Mouse (Mus musculus) liver, embryonic 13.5 days (tissue): Measurements from ENCODE around the gene Slc13a3. TPM values are rescaled to one million over a fixed set of nuclear protein-coding genes. Genes with fewer than 3 reads are reported as not detected.

Source experiments
- ATAC-seq: fragments of 200-750 bp; cut with Nextera tagmentation; 2 replicates; pipeline ENCODE4 v1.8.0; 2017; ENCODE audit warnings: low read depth, mild to moderate bottlenecking, moderate number of reproducible peaks, moderate library complexity
- DNase-seq: peaks from one replicate; pipeline ENCODE4 v3.0.0; 2022
- H3K27ac ChIP-seq: fragments of 300-500 bp; sonication (generic); 2 replicates; pipeline ENCODE4 v1.5.1; 2015; ENCODE audit warnings: moderate library complexity, mild to moderate bottlenecking, inconsistent platforms
- H3K27me3 ChIP-seq: fragments of 300-500 bp; sonication (generic); 2 replicates; pipeline ENCODE4 v1.6.1; 2015; ENCODE audit warnings: mild to moderate bottlenecking, inconsistent platforms
- H3K36me3 ChIP-seq: fragments of 300-500 bp; sonication (generic); 2 replicates; pipeline ENCODE4 v1.6.1; 2015; ENCODE audit warnings: mild to moderate bottlenecking, inconsistent platforms
- H3K4me1 ChIP-seq: fragments of 300-500 bp; sonication (generic); replicated peaks from 2 replicates; pipeline ENCODE4 v1.6.1; 2015; ENCODE audit warnings: inconsistent platforms
- H3K4me2 ChIP-seq: fragments of 300-500 bp; sonication (generic); 2 replicates; pipeline ENCODE4 v1.6.1; 2015; ENCODE audit warnings: inconsistent platforms, mild to moderate bottlenecking, moderate library complexity
- H3K4me3 ChIP-seq: fragments of 300-500 bp; sonication (generic); replicated peaks from 2 replicates; pipeline ENCODE4 v1.5.1; 2015; ENCODE audit warnings: mild to moderate bottlenecking, inconsistent platforms
- H3K9ac ChIP-seq: fragments of 300-500 bp; sonication (generic); 2 replicates; pipeline ENCODE4 v1.6.1; 2015; ENCODE audit warnings: mild to moderate bottlenecking, inconsistent platforms
- H3K9me3 ChIP-seq: fragments of 300-500 bp; sonication (generic); replicated peaks from 2 replicates; pipeline ENCODE4 v1.6.1; 2016; ENCODE audit warnings: inconsistent platforms
- WGBS: fragments of 180-500 bp; shearing (Covaris S2); methylation state at CpG from one replicate; pipeline ENCODE4 v1.1.7; 2015; ENCODE audit not compliant: insufficient replicate concordance; 5-methylcytosine and 5-hydroxymethylcytosine counted together
- polyA plus RNA-seq: library from polyadenylated mRNA; unstranded; fragments of >200 nt; fragmentation: Nextera tagmentation; extraction: Ambion mirVana; gene quantifications from 2 replicates; pipeline ENCODE4 v1.2.1, GENCODE M21; 2015

The Slc13a3 gene
- polyA plus RNA-seq, 1 experiment from 2014 or later = 4.4 TPM

GRCm38 (mm10) chr2:165441613-165442012 lies 31.4 kb downstream of the Slc13a3 start:
- H3K4me1 ChIP-seq = peaks cover 29% of the 10 kb centered on the region
- no peak overlapping the region for H3K4me2 ChIP-seq
- H3K27ac ChIP-seq = peak overlapping the region; percentile 63
- ATAC-seq = peak; percentile 16; the same call in 1 of the 2 replicates
- no peaks in the 10 kb centered on the region for H3K36me3 ChIP-seq
- no peak overlapping the region for H3K4me3 ChIP-seq
- DNase-seq = no peak
- no peaks in the 10 kb centered on the region for H3K9me3 ChIP-seq
- H3K9ac ChIP-seq = no peak overlapping the region
- WGBS = 52% methylated on average over 4 of the region's 4 CpGs
- H3K27me3 ChIP-seq = no peaks in the 10 kb centered on the region

GRCm38 (mm10) chr2:165439613-165440012 lies 33.4 kb downstream of the Slc13a3 start:
- Histone ChIP-seq H3K27me3 (no peaks in the 10 kb centered on the region), H3K9me3 (no peaks in the 10 kb centered on the region), H3K4me3 (no peak overlapping the region), H3K4me2 (no peak overlapping the region), H3K36me3 (no peaks in the 10 kb centered on the region), H3K4me1 (peaks cover 25% of the 10 kb centered on the region), H3K9ac (no peak overlapping the region), H3K27ac (no peak overlapping the region)
- DNase-seq (no peak), ATAC-seq (peak; percentile 57)
- 53% methylated on average over 10 of the region's 10 CpGs for WGBS

- Histone ChIP-seq H3K4me3 (no peak overlapping the region), H3K9me3 (no peaks in the 10 kb centered on the region), H3K27me3 (no peaks in the 10 kb centered on the region), H3K4me2 (no peak overlapping the region), H3K9ac (no peak overlapping the region), H3K27ac (no peak overlapping the region), H3K36me3 (no peaks in the 10 kb centered on the region), H3K4me1 (peaks cover 25% of the 10 kb centered on the region)
- WGBS = 75% methylated on average over 7 of the region's 7 CpGs
- DNase-seq (no peak), ATAC-seq (no peak)
Measured at GRCm38 (mm10) chr2:165438881-165439280, 34.1 kb downstream of the Slc13a3 start.

GRCm38 (mm10) chr2:165428694-165429093 lies 44.3 kb downstream of the Slc13a3 start:
- H3K9me3 ChIP-seq = no peaks in the 10 kb centered on the region
- no peak for ATAC-seq
- H3K27ac ChIP-seq = no peak overlapping the region
- H3K27me3 ChIP-seq = no peaks in the 10 kb centered on the region
- H3K4me1 ChIP-seq = 0 out of 2 replicates have a peak, but pooled peaks cover 3% of the 10 kb centered on the region
- H3K4me3 ChIP-seq = no peak overlapping the region
- WGBS = 28% methylated on average over 7 of the region's 7 CpGs
- no peak overlapping the region for H3K4me2 ChIP-seq
- DNase-seq = no peak
- no peak overlapping the region for H3K9ac ChIP-seq
- H3K36me3 ChIP-seq = no peaks in the 10 kb centered on the region

- no peak overlapping the region for H3K27ac ChIP-seq
- no peak for ATAC-seq
- no peaks in the 10 kb centered on the region for H3K9me3 ChIP-seq
- H3K27me3 ChIP-seq = no peaks in the 10 kb centered on the region
- 47% methylated on average over 2 of the region's 2 CpGs for WGBS
- H3K4me1 ChIP-seq = peaks cover 15% of the 10 kb centered on the region
- H3K36me3 ChIP-seq = no peaks in the 10 kb centered on the region
- no peak overlapping the region for H3K9ac ChIP-seq
- H3K4me2 ChIP-seq = no peak overlapping the region
- DNase-seq = no peak
- no peak overlapping the region for H3K4me3 ChIP-seq
Measured at GRCm38 (mm10) chr2:165420195-165420594, 52.8 kb downstream of the Slc13a3 start.

- no peak overlapping the region for H3K27ac ChIP-seq
- no peaks in the 10 kb centered on the region for H3K27me3 ChIP-seq
- DNase-seq = no peak
- WGBS = 55% methylated on average over 4 of the region's 4 CpGs
- ATAC-seq = no peak
- H3K4me3 ChIP-seq = no peak overlapping the region
- no peak overlapping the region for H3K9ac ChIP-seq
- no peaks in the 10 kb centered on the region for H3K9me3 ChIP-seq
- H3K4me1 ChIP-seq = peaks cover 20% of the 10 kb centered on the region
- no peaks in the 10 kb centered on the region for H3K36me3 ChIP-seq
- H3K4me2 ChIP-seq = no peak overlapping the region
Measured at GRCm38 (mm10) chr2:165419670-165420111, 53.3 kb downstream of the Slc13a3 start.

GRCm38 (mm10) chr2:165418577-165418976 lies 54.5 kb downstream of the Slc13a3 start:
- Histone ChIP-seq H3K4me3 (no peak overlapping the region), H3K4me2 (no peak overlapping the region), H3K27ac (no peak overlapping the region), H3K9ac (no peak overlapping the region), H3K4me1 (peaks cover 27% of the 10 kb centered on the region), H3K9me3 (no peaks in the 10 kb centered on the region), H3K36me3 (no peaks in the 10 kb centered on the region), H3K27me3 (no peaks in the 10 kb centered on the region)
- DNase-seq (no peak), ATAC-seq (no peak)
- WGBS = 55% methylated on average over 2 of the region's 2 CpGs

GRCm38 (mm10) chr2:165417291-165417690 lies 55.7 kb downstream of the Slc13a3 start:
- H3K36me3 ChIP-seq = no peaks in the 10 kb centered on the region
- no peak overlapping the region for H3K9ac ChIP-seq
- H3K27me3 ChIP-seq = no peaks in the 10 kb centered on the region
- H3K9me3 ChIP-seq = no peaks in the 10 kb centered on the region
- WGBS = 66% methylated on average over 7 of the region's 7 CpGs
- ATAC-seq = peak; percentile 52
- H3K27ac ChIP-seq = peak overlapping the region; percentile 55; the same call in 1 of the 2 replicates
- H3K4me3 ChIP-seq = no peak overlapping the region
- DNase-seq = no peak
- no peak overlapping the region for H3K4me2 ChIP-seq
- H3K4me1 ChIP-seq = peaks cover 27% of the 10 kb centered on the region

GRCm38 (mm10) chr2:165415795-165416194 lies 57.2 kb downstream of the Slc13a3 start:
- no peak overlapping the region for H3K9ac ChIP-seq
- ATAC-seq (no peak), DNase-seq (no peak)
- WGBS = 58% methylated on average over 6 of the region's 6 CpGs
- peaks cover 27% of the 10 kb centered on the region for H3K4me1 ChIP-seq
- no peak overlapping the region for H3K4me3 ChIP-seq
- no peak overlapping the region for H3K4me2 ChIP-seq
- H3K36me3 ChIP-seq = no peaks in the 10 kb centered on the region
- H3K27me3 ChIP-seq = no peaks in the 10 kb centered on the region
- H3K9me3 ChIP-seq = no peaks in the 10 kb centered on the region
- no peak overlapping the region for H3K27ac ChIP-seq

GRCm38 (mm10) chr2:165415141-165415721 lies 57.8 kb downstream of the Slc13a3 start:
- Histone ChIP-seq H3K4me2 (no peak overlapping the region), H3K27me3 (no peaks in the 10 kb centered on the region), H3K9ac (no peak overlapping the region), H3K4me1 (peaks cover 27% of the 10 kb centered on the region), H3K36me3 (no peaks in the 10 kb centered on the region), H3K4me3 (no peak overlapping the region), H3K27ac (0 out of 2 replicates have a peak overlapping the region, but pooled peaks have one; percentile 23), H3K9me3 (no peaks in the 10 kb centered on the region)
- 42% methylated on average over 11 of the region's 11 CpGs for WGBS
- ATAC-seq = peak; percentile 52; the same call in 1 of the 2 replicates
- DNase-seq = no peak

GRCm38 (mm10) chr2:165414321-165414720 lies 58.7 kb downstream of the Slc13a3 start:
- H3K27me3 ChIP-seq = no peaks in the 10 kb centered on the region
- peaks cover 27% of the 10 kb centered on the region for H3K4me1 ChIP-seq
- no peak for DNase-seq
- no peaks in the 10 kb centered on the region for H3K9me3 ChIP-seq
- no peak overlapping the region for H3K4me2 ChIP-seq
- H3K4me3 ChIP-seq = no peak overlapping the region
- 49% methylated on average over 5 of the region's 5 CpGs for WGBS
- no peak overlapping the region for H3K27ac ChIP-seq
- no peaks in the 10 kb centered on the region for H3K36me3 ChIP-seq
- no peak overlapping the region for H3K9ac ChIP-seq
- no peak for ATAC-seq

- H3K27ac ChIP-seq = no peak overlapping the region
- no peaks in the 10 kb centered on the region for H3K9me3 ChIP-seq
- ATAC-seq = no peak
- no peak overlapping the region for H3K4me2 ChIP-seq
- 29% methylated on average over 3 of the region's 3 CpGs for WGBS
- H3K4me1 ChIP-seq = peaks cover 27% of the 10 kb centered on the region
- no peaks in the 10 kb centered on the region for H3K36me3 ChIP-seq
- no peak for DNase-seq
- H3K4me3 ChIP-seq = no peak overlapping the region
- no peaks in the 10 kb centered on the region for H3K27me3 ChIP-seq
- no peak overlapping the region for H3K9ac ChIP-seq
Measured at GRCm38 (mm10) chr2:165413884-165414283, 59.1 kb downstream of the Slc13a3 start.
